Mouse (Mus musculus) kidney, embryonic 15.5 days (tissue): ENCODE measurements around the gene Ppp1r13b. TPM values are rescaled to one million over a fixed set of nuclear protein-coding genes. Genes with fewer than 3 reads are reported as not detected.

ENCODE experiments used
- ATAC-seq: fragments of 200-750 bp; cut with Nextera tagmentation; replicated peaks from 2 replicates; pipeline ENCODE4 v1.8.0; 2017; ENCODE audit warnings: moderate TSS enrichment; ENCODE audit not compliant: low FRiP score
- H3K27ac ChIP-seq: fragments of 300-500 bp; sonication (generic); 2 replicates; pipeline ENCODE4 v1.5.1; 2015; ENCODE audit warnings: mild to moderate bottlenecking, inconsistent platforms
- H3K27me3 ChIP-seq: fragments of 300-500 bp; sonication (generic); 2 replicates; pipeline ENCODE4 v1.6.1; 2015; ENCODE audit warnings: inconsistent platforms
- H3K36me3 ChIP-seq: fragments of 300-500 bp; sonication (generic); 2 replicates; pipeline ENCODE4 v1.6.1; 2015; ENCODE audit warnings: inconsistent platforms
- H3K4me1 ChIP-seq: fragments of 300-500 bp; sonication (generic); 2 replicates; pipeline ENCODE4 v1.6.1; 2015; ENCODE audit warnings: inconsistent platforms
- H3K4me2 ChIP-seq: fragments of 300-500 bp; sonication (generic); 2 replicates; pipeline ENCODE4 v1.6.1; 2015; ENCODE audit warnings: moderate library complexity, mild to moderate bottlenecking, inconsistent platforms
- H3K4me3 ChIP-seq: fragments of 300-500 bp; sonication (generic); replicated peaks from 2 replicates; pipeline ENCODE4 v1.5.1; 2015; ENCODE audit warnings: mild to moderate bottlenecking, inconsistent platforms
- H3K9ac ChIP-seq: fragments of 300-500 bp; sonication (generic); 2 replicates; pipeline ENCODE4 v1.6.1; 2015; ENCODE audit warnings: mild to moderate bottlenecking, inconsistent platforms
- H3K9me3 ChIP-seq: fragments of 300-500 bp; sonication (generic); replicated peaks from 2 replicates; pipeline ENCODE4 v1.6.1; 2016; ENCODE audit warnings: inconsistent platforms
- WGBS: fragments of 180-500 bp; shearing (Covaris S2); methylation state at CpG from one replicate; pipeline ENCODE4 v1.1.7; 2015; ENCODE audit warnings: mixed read lengths; 5-methylcytosine and 5-hydroxymethylcytosine counted together
- polyA plus RNA-seq: library from polyadenylated mRNA; unstranded; fragments of >200 nt; fragmentation: Nextera tagmentation; extraction: Ambion mirVana; gene quantifications from 2 replicates; pipeline ENCODE4 v1.2.1, GENCODE M21; 2015

Gene Ppp1r13b
- polyA plus RNA-seq, 1 experiment from 2014 or later: 18.5 TPM

- no peak for ATAC-seq
- Histone ChIP-seq H3K4me1 (no peaks in the 10 kb centered on the region), H3K4me3 (no peak overlapping the region), H3K9ac (no peak overlapping the region), H3K36me3 (peaks cover 40% of the 10 kb centered on the region), H3K9me3 (no peaks in the 10 kb centered on the region), H3K27ac (no peak overlapping the region), H3K27me3 (no peaks in the 10 kb centered on the region), H3K4me2 (no peak overlapping the region)
- 45% methylated on average over 2 of the region's 2 CpGs for WGBS
Observed at GRCm38 (mm10) chr12:111843470-111843869, 64.4 kb downstream of the Ppp1r13b start.

GRCm38 (mm10) chr12:111842565-111843433 is 65.1 kb downstream of the Ppp1r13b start:
- H3K4me1 ChIP-seq: no peaks in the 10 kb centered on the region
- no peaks in the 10 kb centered on the region for H3K9me3 ChIP-seq
- no peak overlapping the region for H3K27ac ChIP-seq
- ATAC-seq: no peak
- no peaks in the 10 kb centered on the region for H3K27me3 ChIP-seq
- WGBS: 72% methylated on average over 15 of the region's 15 CpGs
- no peak overlapping the region for H3K4me3 ChIP-seq
- H3K9ac ChIP-seq: no peak overlapping the region
- peaks cover 47% of the 10 kb centered on the region for H3K36me3 ChIP-seq
- no peak overlapping the region for H3K4me2 ChIP-seq

GRCm38 (mm10) chr12:111833457-111833856 is 74.5 kb downstream of the Ppp1r13b start:
- no peak overlapping the region for H3K9ac ChIP-seq
- H3K27me3 ChIP-seq: no peaks in the 10 kb centered on the region
- no peaks in the 10 kb centered on the region for H3K9me3 ChIP-seq
- H3K4me3 ChIP-seq: no peak overlapping the region
- no peak overlapping the region for H3K4me2 ChIP-seq
- 0 out of 2 replicates have a peak, but pooled peaks have one; percentile 15 for ATAC-seq
- WGBS: 84% methylated on average over 10 of the region's 10 CpGs
- no peaks in the 10 kb centered on the region for H3K4me1 ChIP-seq
- peaks cover 100% of the 10 kb centered on the region for H3K36me3 ChIP-seq
- no peak overlapping the region for H3K27ac ChIP-seq

DNA sequence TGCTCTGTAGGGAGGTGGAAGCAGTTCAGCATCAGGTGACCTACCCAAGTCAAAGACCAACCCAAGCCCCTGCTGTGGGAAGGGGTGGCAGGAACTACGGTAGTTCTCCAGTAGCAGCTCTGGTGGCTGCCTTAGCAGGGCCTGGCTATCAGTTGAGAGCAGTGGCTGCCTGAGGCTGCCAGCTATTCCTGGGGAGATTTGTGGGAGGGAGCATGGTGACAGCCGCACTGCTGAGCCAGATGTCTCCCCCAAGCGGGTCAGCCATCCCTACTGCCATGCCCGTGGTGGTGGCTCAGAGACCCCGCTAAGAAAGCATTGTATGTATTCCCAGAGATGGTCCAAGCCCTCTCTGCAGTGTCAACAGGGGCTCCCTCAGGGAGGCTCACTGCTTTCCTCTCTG is 75.3 kb downstream of the Ppp1r13b start:
- 80% methylated on average over 5 of the region's 5 CpGs for WGBS
- no peak for ATAC-seq

DNA sequence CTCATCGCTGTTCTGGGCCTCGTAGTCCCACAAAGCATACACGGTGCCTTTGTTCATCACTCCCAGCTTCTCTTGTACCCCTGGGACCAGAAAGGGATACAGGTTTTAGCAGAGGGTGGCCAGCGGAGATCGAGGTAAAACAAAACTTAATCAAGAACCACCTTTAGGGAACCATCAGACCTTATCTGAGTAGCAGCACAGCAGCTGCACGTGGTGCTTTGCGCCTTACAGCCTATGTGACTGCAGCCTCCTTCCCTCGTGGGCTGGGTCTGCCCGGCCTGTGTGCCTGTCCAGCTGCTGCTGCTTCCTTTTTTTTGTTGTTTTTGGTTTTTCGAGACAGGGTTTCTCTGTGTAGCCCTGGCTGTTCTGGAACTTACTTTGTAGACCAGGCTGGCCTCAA is 77.5 kb downstream of the Ppp1r13b start:
- WGBS: 88% methylated on average over 10 of the region's 10 CpGs
- H3K9ac ChIP-seq: no peak overlapping the region
- H3K27me3 ChIP-seq: no peaks in the 10 kb centered on the region
- no peaks in the 10 kb centered on the region for H3K4me1 ChIP-seq
- H3K9me3 ChIP-seq: no peaks in the 10 kb centered on the region
- peaks cover 100% of the 10 kb centered on the region for H3K36me3 ChIP-seq
- H3K27ac ChIP-seq: no peak overlapping the region
- H3K4me2 ChIP-seq: no peak overlapping the region
- ATAC-seq: no peak
- H3K4me3 ChIP-seq: no peak overlapping the region

More for the DNA sequence above, 75.3 kb downstream of the Ppp1r13b start:
- H3K27ac ChIP-seq: no peak overlapping the region
- no peaks in the 10 kb centered on the region for H3K27me3 ChIP-seq
- no peaks in the 10 kb centered on the region for H3K4me1 ChIP-seq
- H3K4me2 ChIP-seq: no peak overlapping the region
- H3K9me3 ChIP-seq: no peaks in the 10 kb centered on the region
- no peak overlapping the region for H3K9ac ChIP-seq
- peaks cover 100% of the 10 kb centered on the region for H3K36me3 ChIP-seq
- no peak overlapping the region for H3K4me3 ChIP-seq

- no peak overlapping the region for H3K4me2 ChIP-seq
- H3K36me3 ChIP-seq: peaks cover 100% of the 10 kb centered on the region
- H3K27me3 ChIP-seq: no peaks in the 10 kb centered on the region
- H3K9ac ChIP-seq: no peak overlapping the region
- 95% methylated on average over 9 of the region's 9 CpGs for WGBS
- no peak overlapping the region for H3K4me3 ChIP-seq
- no peaks in the 10 kb centered on the region for H3K4me1 ChIP-seq
- ATAC-seq: no peak
- H3K9me3 ChIP-seq: no peaks in the 10 kb centered on the region
- H3K27ac ChIP-seq: 0 out of 2 replicates have a peak overlapping the region, but pooled peaks have one; percentile 6
Observed at GRCm38 (mm10) chr12:111829954-111830353, 78.0 kb downstream of the Ppp1r13b start.

DNA sequence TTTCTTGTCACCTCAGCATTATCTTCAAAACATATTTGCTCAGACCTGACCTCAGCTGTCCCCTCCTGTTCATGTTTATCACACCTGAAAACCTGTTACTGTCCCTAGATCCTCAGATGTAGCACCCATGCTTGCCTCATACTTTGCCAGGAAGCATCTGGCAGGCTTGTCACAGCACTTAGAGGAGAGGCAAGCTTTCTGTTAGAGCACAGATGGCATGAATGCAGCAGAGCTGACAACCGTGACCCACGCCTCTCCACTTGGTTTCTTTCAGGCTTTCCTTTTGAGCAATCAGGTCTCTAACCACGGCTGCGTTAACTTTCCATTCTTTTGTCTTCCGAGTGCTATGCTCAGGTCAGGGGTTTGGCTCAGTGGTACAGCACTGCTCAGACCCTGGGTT is 78.5 kb downstream of the Ppp1r13b start:
- Histone ChIP-seq H3K27me3 (no peaks in the 10 kb centered on the region), H3K36me3 (peaks cover 100% of the 10 kb centered on the region), H3K9me3 (no peaks in the 10 kb centered on the region), H3K27ac (0 out of 2 replicates have a peak overlapping the region, but pooled peaks have one; percentile 6), H3K9ac (no peak overlapping the region), H3K4me1 (no peaks in the 10 kb centered on the region), H3K4me2 (no peak overlapping the region), H3K4me3 (no peak overlapping the region)
- no peak for ATAC-seq
- 86% methylated on average over 5 of the region's 5 CpGs for WGBS

DNA sequence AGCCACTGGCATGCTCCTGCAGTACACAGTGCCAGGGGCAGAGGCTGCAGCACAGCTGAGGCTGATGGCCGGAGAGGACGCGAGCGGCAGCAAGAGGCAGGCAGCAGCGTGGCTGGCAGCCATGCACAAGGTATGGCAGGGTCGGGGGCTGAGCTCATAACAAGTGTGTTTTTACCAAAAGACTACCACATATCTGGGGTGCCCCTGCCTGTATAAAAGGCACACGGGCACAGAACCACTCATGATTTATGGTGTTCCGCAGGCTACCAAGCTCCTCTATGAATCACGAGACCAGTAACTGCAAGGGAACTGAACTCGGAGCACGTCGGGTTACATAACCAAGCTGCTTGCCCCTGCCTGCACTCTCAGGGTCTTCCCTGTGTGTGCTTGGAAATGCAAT is 80.4 kb downstream of the Ppp1r13b start:
- no peaks in the 10 kb centered on the region for H3K4me1 ChIP-seq
- WGBS: 88% methylated on average over 12 of the region's 12 CpGs
- H3K27ac ChIP-seq: no peak overlapping the region
- no peak overlapping the region for H3K4me3 ChIP-seq
- H3K4me2 ChIP-seq: no peak overlapping the region
- no peaks in the 10 kb centered on the region for H3K27me3 ChIP-seq
- ATAC-seq: no peak
- H3K9me3 ChIP-seq: no peaks in the 10 kb centered on the region
- H3K9ac ChIP-seq: no peak overlapping the region
- peaks cover 100% of the 10 kb centered on the region for H3K36me3 ChIP-seq

- Histone ChIP-seq H3K4me1 (peaks cover 32% of the 10 kb centered on the region), H3K36me3 (peaks cover 57% of the 10 kb centered on the region), H3K27ac (no peak overlapping the region), H3K4me2 (no peak overlapping the region), H3K9me3 (no peaks in the 10 kb centered on the region), H3K9ac (no peak overlapping the region), H3K4me3 (no peak overlapping the region), H3K27me3 (no peaks in the 10 kb centered on the region)
- ATAC-seq: no peak
- WGBS: 66% methylated on average over 4 of the region's 4 CpGs
Observed at GRCm38 (mm10) chr12:111821931-111822330, 86.0 kb downstream of the Ppp1r13b start.

- ATAC-seq: no peak
- Histone ChIP-seq H3K27me3 (no peaks in the 10 kb centered on the region), H3K4me3 (no peak overlapping the region), H3K4me1 (peaks cover 44% of the 10 kb centered on the region), H3K27ac (no peak overlapping the region), H3K9ac (no peak overlapping the region), H3K36me3 (peaks cover 45% of the 10 kb centered on the region), H3K4me2 (no peak overlapping the region), H3K9me3 (no peaks in the 10 kb centered on the region)
- 74% methylated on average over 7 of the region's 7 CpGs for WGBS
Observed at GRCm38 (mm10) chr12:111820708-111821107, 87.2 kb downstream of the Ppp1r13b start.

DNA sequence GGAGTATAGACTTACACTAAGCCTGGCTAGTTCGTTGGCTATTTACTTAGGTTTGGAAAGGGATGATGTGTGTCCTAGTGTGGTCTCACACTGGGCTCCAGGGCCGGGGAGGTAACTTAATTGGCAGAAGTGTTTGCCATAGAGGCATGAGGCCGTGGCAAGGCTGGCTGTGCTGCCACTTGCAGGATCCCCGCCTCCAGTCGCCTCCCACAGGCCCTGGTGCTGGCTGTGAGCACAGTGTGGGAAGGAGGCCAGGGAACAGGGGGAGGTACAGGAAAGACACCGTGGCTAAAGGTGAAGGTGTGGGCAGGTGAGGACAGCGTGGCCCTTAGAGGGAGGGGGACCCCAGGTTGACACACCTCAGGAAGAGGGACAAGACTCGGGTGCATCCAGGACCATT is 88.0 kb downstream of the Ppp1r13b start:
- Histone ChIP-seq H3K27me3 (no peaks in the 10 kb centered on the region), H3K9me3 (no peaks in the 10 kb centered on the region), H3K27ac (no peak overlapping the region), H3K4me3 (no peak overlapping the region), H3K36me3 (peaks cover 37% of the 10 kb centered on the region), H3K9ac (no peak overlapping the region; the same call in 1 of the 2 replicates), H3K4me1 (peaks cover 51% of the 10 kb centered on the region), H3K4me2 (no peak overlapping the region)
- WGBS: 48% methylated on average over 8 of the region's 8 CpGs
- ATAC-seq: no peak

DNA sequence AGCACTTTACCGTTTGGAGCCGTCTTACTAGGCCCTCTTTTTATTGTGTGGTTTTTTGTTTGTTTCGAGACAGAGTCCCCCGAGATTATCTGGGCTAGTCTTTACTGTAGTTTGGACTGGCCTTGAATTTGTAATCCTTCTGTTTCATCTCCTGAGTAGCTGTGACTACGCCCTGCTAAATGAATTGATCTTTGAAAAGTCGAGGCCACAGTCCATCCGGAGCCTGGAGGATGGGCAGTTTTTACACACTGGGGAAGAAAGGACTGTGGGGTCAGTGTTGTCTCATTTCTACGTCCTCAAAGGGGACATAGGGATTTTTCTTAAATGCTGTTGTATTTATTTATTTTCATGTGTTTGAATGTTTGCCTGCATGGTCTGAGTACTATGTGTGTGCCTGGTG is 89.9 kb downstream of the Ppp1r13b start:
- 92% methylated on average over 8 of the region's 8 CpGs for WGBS
- H3K4me2 ChIP-seq: no peak overlapping the region
- peaks cover 18% of the 10 kb centered on the region for H3K36me3 ChIP-seq
- H3K9ac ChIP-seq: no peak overlapping the region
- no peak overlapping the region for H3K4me3 ChIP-seq
- no peak for ATAC-seq
- H3K27me3 ChIP-seq: no peaks in the 10 kb centered on the region
- H3K4me1 ChIP-seq: peaks cover 59% of the 10 kb centered on the region
- no peaks in the 10 kb centered on the region for H3K9me3 ChIP-seq
- no peak overlapping the region for H3K27ac ChIP-seq
